Mouse (Mus musculus) embryonic facial prominence, embryonic 13.5 days (tissue): ENCODE results near the gene Stard7. TPM values are rescaled to one million over a fixed set of nuclear protein-coding genes. Genes with fewer than 3 reads are reported as not detected.
A peak's percentile ranks its signal among the peaks of the same experiment; 100 is the strongest.

Experiments used
- ATAC-seq: fragments of 200-750 bp; cut with Nextera tagmentation; 2 replicates; pipeline ENCODE4 v1.8.0; 2017; ENCODE audit warnings: low read depth; ENCODE audit not compliant: insufficient number of reproducible peaks, insufficient read depth, low FRiP score, low TSS enrichment
- H3K27ac ChIP-seq: fragments of 300-500 bp; sonication (generic); 2 replicates; pipeline ENCODE4 v1.5.1; 2015; ENCODE audit warnings: moderate library complexity, mild to moderate bottlenecking, inconsistent platforms
- H3K27me3 ChIP-seq: fragments of 300-500 bp; sonication (generic); 2 replicates; pipeline ENCODE4 v1.6.1; 2015; ENCODE audit warnings: mild to moderate bottlenecking, inconsistent platforms
- H3K36me3 ChIP-seq: fragments of 300-500 bp; sonication (generic); 2 replicates; pipeline ENCODE4 v1.6.1; 2015; ENCODE audit warnings: mild to moderate bottlenecking, inconsistent platforms
- H3K4me1 ChIP-seq: fragments of 300-500 bp; sonication (generic); 2 replicates; pipeline ENCODE4 v1.6.1; 2015; ENCODE audit warnings: inconsistent platforms
- H3K4me2 ChIP-seq: fragments of 300-500 bp; sonication (generic); 2 replicates; pipeline ENCODE4 v1.6.1; 2015; ENCODE audit warnings: moderate library complexity, mild to moderate bottlenecking, inconsistent platforms
- H3K4me3 ChIP-seq: fragments of 300-500 bp; sonication (generic); 2 replicates; pipeline ENCODE4 v1.5.1; 2015; ENCODE audit warnings: mild to moderate bottlenecking, inconsistent platforms
- H3K9ac ChIP-seq: fragments of 300-500 bp; sonication (generic); 2 replicates; pipeline ENCODE4 v1.6.1; 2015; ENCODE audit warnings: mild to moderate bottlenecking, inconsistent platforms
- H3K9me3 ChIP-seq: fragments of 300-500 bp; sonication (generic); 2 replicates; pipeline ENCODE4 v1.6.1; 2016; ENCODE audit warnings: inconsistent platforms
- WGBS: fragments of 180-500 bp; shearing (Covaris S2); methylation state at CpG from one replicate; pipeline ENCODE4 v1.1.7; 2015; ENCODE audit warnings: mixed read lengths; 5-methylcytosine and 5-hydroxymethylcytosine counted together
- polyA plus RNA-seq: library from polyadenylated mRNA; unstranded; fragments of >200 nt; fragmentation: Nextera tagmentation; extraction: Ambion mirVana; gene quantifications from 2 replicates; pipeline ENCODE4 v1.2.1, GENCODE M21; 2015

Gene Stard7
- polyA plus RNA-seq, 1 experiment from 2014 or later, result 69.1 TPM

DNA sequence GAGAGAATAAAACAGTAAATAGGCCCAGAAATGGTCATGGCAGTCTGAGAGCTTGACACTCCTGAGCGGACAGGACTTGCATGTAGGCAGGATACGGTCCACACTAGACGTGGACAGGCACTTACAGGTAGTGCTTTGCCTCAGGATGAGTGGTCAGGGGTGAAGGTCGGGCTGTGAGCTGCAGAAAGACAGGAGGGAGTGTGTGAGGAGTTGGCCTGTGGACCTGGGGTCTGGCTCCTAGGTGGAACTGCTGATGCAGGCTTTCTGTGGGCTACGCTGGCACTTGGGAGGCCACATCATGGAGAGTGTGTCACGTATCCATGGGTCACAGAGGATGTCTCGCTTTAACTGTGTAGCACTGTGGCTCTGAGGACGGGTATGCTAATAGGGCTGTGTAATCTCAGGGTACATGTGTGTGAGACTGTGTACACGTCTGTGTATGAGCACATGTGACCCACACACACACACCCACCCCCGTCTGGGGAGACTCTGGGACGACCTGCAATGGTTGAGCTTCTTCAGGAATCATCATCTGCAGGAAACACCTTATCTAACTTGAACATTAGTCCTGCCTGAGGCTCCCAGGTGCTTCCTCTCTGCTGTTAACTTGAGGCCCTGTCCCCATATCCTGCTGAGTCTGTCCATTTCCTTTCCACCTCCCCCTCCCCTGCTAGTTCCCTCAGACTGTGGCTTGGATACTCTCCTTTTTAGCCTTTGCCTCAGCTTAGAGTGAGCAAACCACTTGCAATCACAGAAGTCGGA is 58.3 kb downstream of the Stard7 start:
- H3K9ac ChIP-seq, result no peak overlapping the region
- WGBS, result 68% methylated on average over 12 of the region's 12 CpGs

GRCm38 (mm10) chr2:127332807-127333570 is 63.0 kb downstream of the Stard7 start:
- H3K9ac ChIP-seq, result no peak overlapping the region
- no peak for ATAC-seq
- no peaks in the 10 kb centered on the region for H3K9me3 ChIP-seq
- H3K36me3 ChIP-seq, result no peaks in the 10 kb centered on the region
- no peak overlapping the region for H3K27ac ChIP-seq
- peaks cover 44% of the 10 kb centered on the region for H3K27me3 ChIP-seq
- H3K4me3 ChIP-seq, result no peak overlapping the region
- H3K4me1 ChIP-seq, result peaks cover 24% of the 10 kb centered on the region
- WGBS, result 73% methylated on average over 14 of the region's 14 CpGs
- no peak overlapping the region for H3K4me2 ChIP-seq

More for the DNA sequence above, 58.3 kb downstream of the Stard7 start:
- no peak overlapping the region for H3K4me2 ChIP-seq
- no peak overlapping the region for H3K27ac ChIP-seq
- H3K4me1 ChIP-seq, result 0 out of 2 replicates have a peak, but pooled peaks cover 4% of the 10 kb centered on the region
- H3K27me3 ChIP-seq, result 0 out of 2 replicates have a peak, but pooled peaks cover 6% of the 10 kb centered on the region
- H3K36me3 ChIP-seq, result no peaks in the 10 kb centered on the region
- H3K4me3 ChIP-seq, result no peak overlapping the region
- H3K9me3 ChIP-seq, result no peaks in the 10 kb centered on the region
- ATAC-seq, result no peak

GRCm38 (mm10) chr2:127333945-127334603 is 64.1 kb downstream of the Stard7 start:
- WGBS, result 67% methylated on average over 5 of the region's 5 CpGs
- Histone ChIP-seq H3K36me3 (no peaks in the 10 kb centered on the region), H3K4me3 (no peak overlapping the region), H3K4me1 (peaks cover 24% of the 10 kb centered on the region), H3K27me3 (peaks cover 48% of the 10 kb centered on the region), H3K9ac (no peak overlapping the region), H3K4me2 (no peak overlapping the region), H3K9me3 (no peaks in the 10 kb centered on the region), H3K27ac (no peak overlapping the region)
- ATAC-seq, result no peak

DNA sequence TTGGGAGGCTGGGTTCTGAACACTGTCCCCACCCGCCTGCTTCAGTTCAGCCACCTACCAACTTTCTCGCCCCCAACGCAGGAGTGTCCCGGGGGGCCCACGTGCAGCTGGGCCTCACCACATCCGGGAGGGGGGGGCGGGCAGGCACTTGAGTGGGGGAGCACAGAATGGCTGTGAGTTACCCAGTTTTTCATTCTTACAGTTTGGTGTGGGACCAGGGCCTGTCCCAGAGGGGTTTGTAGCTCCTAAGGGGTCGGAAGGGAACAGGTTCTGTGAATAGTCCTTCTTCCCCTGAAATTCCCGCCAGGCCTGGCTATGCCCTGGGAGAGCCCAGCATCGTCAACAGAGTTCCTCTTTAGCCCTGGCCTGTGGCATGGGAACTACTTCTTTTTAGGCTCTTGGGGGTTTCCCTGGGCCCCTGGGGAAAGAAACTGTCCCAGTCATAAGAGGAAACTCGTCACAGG is 65.1 kb downstream of the Stard7 start:
- no peak for ATAC-seq
- WGBS, result 37% methylated on average over 11 of the region's 11 CpGs
- H3K9me3 ChIP-seq, result no peaks in the 10 kb centered on the region
- H3K4me2 ChIP-seq, result peak overlapping the region; percentile 95
- H3K27me3 ChIP-seq, result peaks cover 48% of the 10 kb centered on the region
- H3K27ac ChIP-seq, result no peak overlapping the region
- H3K36me3 ChIP-seq, result no peaks in the 10 kb centered on the region
- peaks cover 24% of the 10 kb centered on the region for H3K4me1 ChIP-seq
- no peak overlapping the region for H3K4me3 ChIP-seq
- H3K9ac ChIP-seq, result 0 out of 2 replicates have a peak overlapping the region, but pooled peaks have one; percentile 73

GRCm38 (mm10) chr2:127335767-127336496 is 65.9 kb downstream of the Stard7 start, which contains the start of gene Dusp2:
Gene Dusp2, plus strand, starts transcription at chr2:127336159.
- peaks cover 48% of the 10 kb centered on the region for H3K27me3 ChIP-seq
- no peaks in the 10 kb centered on the region for H3K9me3 ChIP-seq
- peak within 1 kb of the TSS; percentile 59 for H3K4me3 ChIP-seq
- H3K36me3 ChIP-seq, result no peaks in the 10 kb centered on the region
- H3K4me1 ChIP-seq, result peaks cover 24% of the 10 kb centered on the region
- 0% methylated on average over 72 of the region's 76 CpGs for WGBS
- peak within 1 kb of the TSS; percentile 95 for H3K4me2 ChIP-seq
- H3K9ac ChIP-seq, result peak within 1 kb of the TSS; percentile 73
- ATAC-seq, result 0 out of 2 replicates have a peak, but pooled peaks have one; percentile 43
- H3K27ac ChIP-seq, result no peak within 1 kb of the TSS; the same call in 1 of the 2 replicates

- H3K27ac ChIP-seq, result no peak overlapping the region
- peak overlapping the region; percentile 95 for H3K4me2 ChIP-seq
- 2% methylated on average over 33 of the region's 33 CpGs for WGBS
- H3K4me1 ChIP-seq, result peaks cover 24% of the 10 kb centered on the region
- no peaks in the 10 kb centered on the region for H3K36me3 ChIP-seq
- no peak for ATAC-seq
- H3K9me3 ChIP-seq, result no peaks in the 10 kb centered on the region
- peak overlapping the region; percentile 73 for H3K9ac ChIP-seq
- H3K27me3 ChIP-seq, result peaks cover 48% of the 10 kb centered on the region
- H3K4me3 ChIP-seq, result peak overlapping the region; percentile 59
Measured at GRCm38 (mm10) chr2:127336497-127336832, 66.4 kb downstream of the Stard7 start.

DNA sequence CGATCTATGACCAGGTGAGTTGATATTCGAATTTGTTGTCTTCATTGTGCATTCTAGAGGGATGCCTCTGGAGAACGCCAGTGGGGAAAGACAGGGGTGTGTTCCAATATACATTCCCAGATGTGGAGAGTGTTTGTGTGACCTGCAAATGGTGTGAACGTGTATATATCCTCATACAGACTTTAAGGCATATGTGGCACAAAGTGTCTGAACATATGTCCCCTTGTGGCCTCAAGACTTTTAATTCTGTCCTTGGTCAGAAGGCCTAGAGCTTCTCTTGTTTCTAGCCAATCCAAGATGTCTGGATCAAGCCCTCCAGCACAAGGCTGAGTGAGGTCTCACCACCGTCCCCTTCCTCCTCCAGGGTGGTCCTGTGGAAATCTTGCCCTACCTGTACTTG is 66.9 kb downstream of the Stard7 start:
- Histone ChIP-seq H3K4me2 (peak overlapping the region; percentile 95), H3K9me3 (no peaks in the 10 kb centered on the region), H3K9ac (peak overlapping the region; percentile 73), H3K4me1 (peaks cover 24% of the 10 kb centered on the region), H3K27ac (no peak overlapping the region), H3K36me3 (no peaks in the 10 kb centered on the region), H3K27me3 (peaks cover 48% of the 10 kb centered on the region), H3K4me3 (peak overlapping the region; percentile 59)
- 43% methylated on average over 5 of the region's 5 CpGs for WGBS
- no peak for ATAC-seq

GRCm38 (mm10) chr2:127337531-127337930 is 67.5 kb downstream of the Stard7 start:
- Histone ChIP-seq H3K27me3 (peaks cover 48% of the 10 kb centered on the region), H3K27ac (no peak overlapping the region), H3K4me3 (peak overlapping the region; percentile 59), H3K9me3 (no peaks in the 10 kb centered on the region), H3K36me3 (no peaks in the 10 kb centered on the region), H3K4me1 (peaks cover 24% of the 10 kb centered on the region), H3K9ac (no peak overlapping the region), H3K4me2 (peak overlapping the region; percentile 95)
- no peak for ATAC-seq
- 69% methylated on average over 11 of the region's 11 CpGs for WGBS

DNA sequence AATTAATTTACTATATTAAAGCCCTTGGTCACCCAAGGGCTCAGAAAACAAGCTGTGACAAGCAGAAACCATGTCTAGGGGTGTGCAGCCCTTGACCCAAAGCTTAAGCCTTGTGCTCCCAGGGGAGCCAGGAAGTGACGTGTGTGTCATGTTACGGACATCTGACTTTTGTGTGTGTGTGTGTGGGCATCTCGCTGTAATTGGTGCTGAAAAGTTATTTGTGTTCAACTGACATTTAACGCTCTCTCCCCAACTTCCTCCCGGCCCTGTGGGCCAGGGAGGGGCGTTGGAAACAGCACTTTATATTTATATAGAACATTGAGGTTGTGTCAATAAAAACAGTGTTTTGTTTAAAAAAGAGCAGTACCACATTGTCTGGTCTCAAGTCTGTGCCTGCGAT is 68.0 kb downstream of the Stard7 start:
- Histone ChIP-seq H3K9me3 (no peaks in the 10 kb centered on the region), H3K9ac (no peak overlapping the region), H3K36me3 (no peaks in the 10 kb centered on the region), H3K4me1 (peaks cover 24% of the 10 kb centered on the region), H3K4me3 (0 out of 2 replicates have a peak overlapping the region, but pooled peaks have one; percentile 59), H3K27ac (no peak overlapping the region), H3K27me3 (peaks cover 45% of the 10 kb centered on the region), H3K4me2 (peak overlapping the region; percentile 95; the same call in 1 of the 2 replicates)
- ATAC-seq, result no peak
- 56% methylated on average over 7 of the region's 7 CpGs for WGBS

DNA sequence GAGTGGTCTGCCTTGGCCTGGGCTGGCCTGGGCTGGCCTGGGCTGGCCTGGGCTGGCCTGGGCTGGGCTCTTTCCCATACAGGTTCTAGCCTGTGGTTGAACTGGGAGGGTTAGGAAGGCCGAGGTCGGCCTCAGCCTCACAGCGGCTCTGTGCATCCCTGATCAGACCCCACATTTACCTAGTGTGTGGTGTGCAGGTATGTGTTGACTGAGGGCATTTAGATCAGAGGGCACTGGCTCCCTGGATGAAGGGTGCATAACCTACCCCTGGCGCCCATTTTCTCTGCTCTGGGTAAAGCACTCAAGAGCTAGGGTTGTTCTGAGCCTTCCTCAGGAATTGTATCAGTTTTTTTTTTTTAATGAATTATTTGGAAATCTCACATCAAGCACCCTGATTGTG is 68.4 kb downstream of the Stard7 start, which contains the start of gene Astl:
Gene Astl, plus strand, starts transcription at position 224 of the 400 bp plus-strand sequence.
- whole genome bisulfite sequencing, result 76% methylated on average over 4 of the region's 4 CpGs
- H3K9ac ChIP-seq, result no peak within 1 kb of the TSS
- peak within 1 kb of the TSS; percentile 59 for H3K4me3 ChIP-seq
- ATAC-seq, result no peak
- H3K9me3 ChIP-seq, result no peaks in the 10 kb centered on the region
- H3K36me3 ChIP-seq, result no peaks in the 10 kb centered on the region
- no peak within 1 kb of the TSS for H3K27ac ChIP-seq
- peak within 1 kb of the TSS; percentile 95 for H3K4me2 ChIP-seq
- peaks cover 43% of the 10 kb centered on the region for H3K27me3 ChIP-seq
- H3K4me1 ChIP-seq, result peaks cover 22% of the 10 kb centered on the region

DNA sequence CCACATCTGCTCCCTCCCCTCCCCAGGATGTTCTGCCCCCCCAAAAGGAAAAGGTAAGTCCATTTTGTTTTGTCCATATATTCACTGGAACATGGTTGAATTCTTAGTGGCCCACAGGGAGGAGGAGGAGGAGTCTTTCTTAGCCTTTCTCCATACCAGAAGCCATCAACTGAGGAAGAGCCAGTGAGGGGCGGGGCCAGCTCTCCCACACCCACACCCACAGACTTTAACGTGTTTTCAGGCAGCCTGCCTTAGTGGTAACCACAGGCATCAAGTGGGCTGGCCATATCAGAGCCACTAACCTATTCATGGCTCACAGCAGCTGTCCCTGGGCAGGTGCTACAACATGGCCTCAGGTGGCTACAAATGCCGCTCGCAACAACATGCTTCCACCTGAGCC is 68.8 kb downstream of the Stard7 start:
- Histone ChIP-seq H3K9ac (no peak overlapping the region), H3K4me2 (no peak overlapping the region), H3K27ac (no peak overlapping the region), H3K27me3 (peaks cover 43% of the 10 kb centered on the region), H3K4me1 (peaks cover 19% of the 10 kb centered on the region), H3K9me3 (no peaks in the 10 kb centered on the region), H3K36me3 (no peaks in the 10 kb centered on the region), H3K4me3 (no peak overlapping the region)
- 64% methylated on average over 4 of the region's 4 CpGs for WGBS
- no peak for ATAC-seq
